In genomic region chr16:65600798-65601197, GRCm38 (mm10) we compare ENCODE assay signal across 30 mouse cellular contexts.
"Had no signal": no experiment of that assay in that cellular context is flagged by ENCODE, and none has a peak within 500 bp of the region (broad histone marks: within the 10 kb centered on the region; RNA-seq: fewer than 3 reads in every experiment).

No protein-coding gene starts in this region.

- H3K27me3 ChIP-seq: limb, embryonic 12.5 days; limb, embryonic 13.5 days; limb, embryonic 15.5 days; liver, embryonic 12.5 days; liver, embryonic 13.5 days; liver, embryonic 15.5 days; lung, embryonic 15.5 days; megakaryocyte, embryonic 14.5 days; midbrain, embryonic 12.5 days; midbrain, embryonic 13.5 days; midbrain, embryonic 15.5 days; neural tube, embryonic 12.5 days had no signal

- H3K27ac ChIP-seq: limb, embryonic 10.5 days; limb, embryonic 12.5 days; limb, embryonic 13.5 days; limb, embryonic 15.5 days; liver, embryonic 12.5 days; liver, embryonic 13.5 days; liver, embryonic 14.5 days; liver, embryonic 15.5 days; lung, embryonic 15.5 days; macrophage; midbrain, embryonic 10.5 days; midbrain, embryonic 12.5 days; midbrain, embryonic 13.5 days; midbrain, embryonic 15.5 days; neural tube, embryonic 12.5 days had no signal

- DNase-seq: left cerebral cortex, postnatal 4 days; liver; liver, embryonic 13.5 days; liver, postnatal 0 days; lung, adult 18-20 months; lung, adult 2 months; lung, embryonic 14.5 days; lung, postnatal 10 days; lung, postnatal 14 days; lung, postnatal 36 days; lung, postnatal 4 days; midbrain, embryonic 14.5 days had no signal

- H3K4me3 ChIP-seq: limb, embryonic 10.5 days; limb, embryonic 12.5 days; limb, embryonic 13.5 days; limb, embryonic 15.5 days; liver, embryonic 12.5 days; liver, embryonic 13.5 days; liver, embryonic 15.5 days; lung, embryonic 15.5 days; megakaryocyte, embryonic 14.5 days; midbrain, embryonic 10.5 days; midbrain, embryonic 12.5 days; midbrain, embryonic 13.5 days; midbrain, embryonic 15.5 days; myocyte; neural tube, embryonic 12.5 days had no signal

- H3K9me3 ChIP-seq: limb, embryonic 10.5 days; limb, embryonic 12.5 days; limb, embryonic 13.5 days; limb, embryonic 15.5 days; liver, embryonic 12.5 days; liver, embryonic 13.5 days; liver, embryonic 15.5 days; lung, embryonic 15.5 days; megakaryocyte, embryonic 14.5 days; midbrain, embryonic 10.5 days; midbrain, embryonic 12.5 days; midbrain, embryonic 13.5 days; midbrain, embryonic 15.5 days; neural tube, embryonic 12.5 days had no signal

- H3K9ac ChIP-seq: limb, embryonic 12.5 days; limb, embryonic 13.5 days; limb, embryonic 15.5 days; liver, embryonic 12.5 days; liver, embryonic 13.5 days; liver, embryonic 14.5 days; liver, embryonic 15.5 days; liver, postnatal 0 days; lung, embryonic 14.5 days; lung, embryonic 15.5 days; midbrain, embryonic 12.5 days; midbrain, embryonic 13.5 days; midbrain, embryonic 15.5 days; neural tube, embryonic 12.5 days had no signal

- H3K4me1 ChIP-seq: limb, embryonic 10.5 days; limb, embryonic 12.5 days; limb, embryonic 13.5 days; limb, embryonic 15.5 days; liver, embryonic 12.5 days; liver, embryonic 13.5 days; liver, embryonic 15.5 days; lung, embryonic 15.5 days; megakaryocyte, embryonic 14.5 days; midbrain, embryonic 10.5 days; midbrain, embryonic 12.5 days; midbrain, embryonic 13.5 days; midbrain, embryonic 15.5 days; neural tube, embryonic 12.5 days had no signal

- H3K4me2 ChIP-seq: limb, embryonic 12.5 days; limb, embryonic 13.5 days; limb, embryonic 15.5 days; liver, embryonic 11.5 days; liver, embryonic 12.5 days; liver, embryonic 13.5 days; liver, embryonic 15.5 days; lung, embryonic 14.5 days; lung, embryonic 15.5 days; midbrain, embryonic 11.5 days; midbrain, embryonic 12.5 days; midbrain, embryonic 13.5 days; midbrain, embryonic 15.5 days; neural tube, embryonic 12.5 days had no signal

- H3K36me3 ChIP-seq: limb, embryonic 10.5 days; limb, embryonic 12.5 days; limb, embryonic 13.5 days; limb, embryonic 15.5 days; liver, embryonic 12.5 days; liver, embryonic 13.5 days; liver, embryonic 15.5 days; lung, embryonic 15.5 days; midbrain, embryonic 10.5 days; midbrain, embryonic 12.5 days; midbrain, embryonic 13.5 days; midbrain, embryonic 15.5 days; neural tube, embryonic 12.5 days had no signal
